Mouse (Mus musculus) gonadal fat pad, adult 2 months (tissue): ENCODE data around the gene Polr2e. TPM values are rescaled to one million over a fixed set of nuclear protein-coding genes. Genes with fewer than 3 reads are reported as not detected.

ENCODE experiments used
- DNase-seq: peaks from one replicate; pipeline ENCODE4 v3.0.0-alpha.2; 2012; ENCODE audit warnings: low read depth
- polyA plus RNA-seq: library from polyadenylated mRNA; depleted of rRNA; stranded (reverse); fragments of >200 nt; gene quantifications from 2 replicates; pipeline ENCODE4 v1.2.3, GENCODE M21; 2012; rRNA removed

The Polr2e gene
- polyA plus RNA-seq, 1 experiment: 152 TPM

GRCm38 (mm10) chr10:79987771-79988505 lies 51.7 kb downstream of the Polr2e start:
- no peak for DNase-seq

GRCm38 (mm10) chr10:79986963-79987362 lies 52.6 kb downstream of the Polr2e start:
- DNase-seq: no peak

- DNase-seq: no peak
Measured at GRCm38 (mm10) chr10:79986232-79986878, 53.2 kb downstream of the Polr2e start.

Other genes starting within 250 kb of the Polr2e start
- 0.13 and 0.23 TPM in 2 replicates for gene Prss57, start 248.8 kb downstream of the Polr2e start, polyA plus RNA-seq
- 49.8 and 51.9 TPM in 2 replicates for gene Palm, start 246.2 kb downstream of the Polr2e start, polyA plus RNA-seq
- 0.59 and 0.86 TPM in 2 replicates for gene Misp, start 218.8 kb downstream of the Polr2e start, polyA plus RNA-seq
- 207 and 326 TPM in 2 replicates for gene Ptbp1, start 185.4 kb downstream of the Polr2e start, polyA plus RNA-seq
- 6.6 and 7.0 TPM in 2 replicates for gene Prtn3, start 165.3 kb downstream of the Polr2e start, polyA plus RNA-seq
- 10.3 and 11.5 TPM in 2 replicates for gene Plppr3, start 165.2 kb downstream of the Polr2e start, polyA plus RNA-seq
- 0.56 and 0.74 TPM in 2 replicates for gene Elane, start 153.5 kb downstream of the Polr2e start, polyA plus RNA-seq
- gene Cfd, start 148.9 kb downstream of the Polr2e start, polyA plus RNA-seq: 6,877 and 11,546 TPM in 2 replicates
- gene Med16, start 130.9 kb downstream of the Polr2e start, polyA plus RNA-seq: 66.8 and 67.5 TPM in 2 replicates
- not detected in 2 replicates for gene Gm26602, start 128.9 kb downstream of the Polr2e start, polyA plus RNA-seq
- gene Kiss1r, start 122.8 kb downstream of the Polr2e start, polyA plus RNA-seq: 7.9 and 8.3 TPM in 2 replicates
- 106 and 120 TPM in 2 replicates for gene R3hdm4, start 118.6 kb downstream of the Polr2e start, polyA plus RNA-seq
- gene Arid3a, start 112.8 kb downstream of the Polr2e start, polyA plus RNA-seq: 3.2 and 3.7 TPM in 2 replicates
- 33.0 and 42.6 TPM in 2 replicates for gene Wdr18, start 79.6 kb downstream of the Polr2e start, polyA plus RNA-seq
- gene Grin3b, start 69.1 kb downstream of the Polr2e start, polyA plus RNA-seq: 0.36 and 0.46 TPM in 2 replicates
- 201 and 219 TPM in 2 replicates for gene Tmem259, start 55.5 kb downstream of the Polr2e start, polyA plus RNA-seq
- 68.5 and 75.3 TPM in 2 replicates for gene Cnn2, start 51.2 kb downstream of the Polr2e start, polyA plus RNA-seq
- gene Abca7, start 43.3 kb downstream of the Polr2e start, polyA plus RNA-seq: 5.5 and 8.5 TPM in 2 replicates
- 16.4 and 20.1 TPM in 2 replicates for gene Arhgap45, start 23.1 kb downstream of the Polr2e start, polyA plus RNA-seq
- 721 and 1,178 TPM in 2 replicates for gene Gpx4, start 7.4 kb upstream of the Polr2e start, polyA plus RNA-seq
- gene Sbno2, start 65.8 kb upstream of the Polr2e start, polyA plus RNA-seq: 32.3 and 38.6 TPM in 2 replicates
- 108 TPM in 2 replicates for gene Stk11, start 76.0 kb upstream of the Polr2e start, polyA plus RNA-seq
- 561 and 619 TPM in 2 replicates for gene Atp5d, start 98.8 kb upstream of the Polr2e start, polyA plus RNA-seq
- 32.6 and 47.3 TPM in 2 replicates for gene Cbarp, start 101.0 kb upstream of the Polr2e start, polyA plus RNA-seq
- gene Midn, start 108.5 kb upstream of the Polr2e start, polyA plus RNA-seq: 35.1 and 46.4 TPM in 2 replicates
- gene Cirbp, start 126.2 kb upstream of the Polr2e start, polyA plus RNA-seq: 159 and 198 TPM in 2 replicates
- gene 1600002K03Rik, start 133.1 kb upstream of the Polr2e start, polyA plus RNA-seq: 9.3 and 13.7 TPM in 2 replicates
- gene Efna2, start 139.7 kb upstream of the Polr2e start, polyA plus RNA-seq: 3.2 and 4.0 TPM in 2 replicates
- gene Mum1, start 186.6 kb upstream of the Polr2e start, polyA plus RNA-seq: 52.5 and 54.1 TPM in 2 replicates
- 335 and 336 TPM in 2 replicates for gene Ndufs7, start 209.3 kb upstream of the Polr2e start, polyA plus RNA-seq
- gene Gamt, start 221.2 kb upstream of the Polr2e start, polyA plus RNA-seq: 252 and 295 TPM in 2 replicates
- gene Dazap1, start 221.7 kb upstream of the Polr2e start, polyA plus RNA-seq: 43.5 and 68.3 TPM in 2 replicates